Mouse (Mus musculus) adrenal gland, adult 2 months (tissue): ENCODE results near the gene Nlk. TPM values are rescaled to one million over a fixed set of nuclear protein-coding genes. Genes with fewer than 3 reads are reported as not detected.
"Not testable (repeated sequence)": the region's sequence is repeated elsewhere in the genome, so short reads cannot be mapped to it uniquely, and the experiment has no call there.

Experiments
- DNase-seq: peaks from one replicate; pipeline ENCODE4 v3.0.0; 2021
- polyA plus RNA-seq: library from polyadenylated mRNA; depleted of rRNA; stranded (reverse); fragments of >200 nt; gene quantifications from 2 replicates; pipeline ENCODE4 v1.2.3, GENCODE M21; 2012
- total RNA-seq, 2 experiments: library from RNA; stranded (reverse); gene quantifications; 2 replicates each; pipeline ENCODE4 v1.2.3; 2021

Nlk gene
- total and polyA plus RNA-seq, 3 experiments, result 29.3 to 75.4 (median 37.8) TPM

- no peak for DNase-seq
Measured at GRCm38 (mm10) chr11:78596750-78597149, 100.4 kb downstream of the Nlk start.

DNA sequence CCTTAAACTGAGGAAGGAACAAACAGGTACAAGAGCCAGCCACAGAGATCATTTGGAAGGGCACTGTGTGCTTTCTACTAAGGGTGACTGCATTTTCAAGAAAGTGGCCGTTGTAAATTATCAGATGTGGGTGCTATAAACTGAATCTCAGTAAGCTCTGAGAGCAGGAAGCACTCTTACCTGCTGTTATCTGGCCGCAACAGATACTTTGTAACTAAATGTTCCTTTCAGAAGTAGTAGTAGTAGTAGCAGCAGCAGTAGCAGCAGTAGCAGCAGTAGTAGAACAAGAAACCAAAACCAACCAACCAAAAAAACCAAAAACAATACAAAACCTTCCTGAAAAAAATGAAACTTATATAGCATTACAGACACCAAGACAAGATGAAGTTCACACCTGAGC is 101.4 kb downstream of the Nlk start:
- no peak for DNase-seq

DNA sequence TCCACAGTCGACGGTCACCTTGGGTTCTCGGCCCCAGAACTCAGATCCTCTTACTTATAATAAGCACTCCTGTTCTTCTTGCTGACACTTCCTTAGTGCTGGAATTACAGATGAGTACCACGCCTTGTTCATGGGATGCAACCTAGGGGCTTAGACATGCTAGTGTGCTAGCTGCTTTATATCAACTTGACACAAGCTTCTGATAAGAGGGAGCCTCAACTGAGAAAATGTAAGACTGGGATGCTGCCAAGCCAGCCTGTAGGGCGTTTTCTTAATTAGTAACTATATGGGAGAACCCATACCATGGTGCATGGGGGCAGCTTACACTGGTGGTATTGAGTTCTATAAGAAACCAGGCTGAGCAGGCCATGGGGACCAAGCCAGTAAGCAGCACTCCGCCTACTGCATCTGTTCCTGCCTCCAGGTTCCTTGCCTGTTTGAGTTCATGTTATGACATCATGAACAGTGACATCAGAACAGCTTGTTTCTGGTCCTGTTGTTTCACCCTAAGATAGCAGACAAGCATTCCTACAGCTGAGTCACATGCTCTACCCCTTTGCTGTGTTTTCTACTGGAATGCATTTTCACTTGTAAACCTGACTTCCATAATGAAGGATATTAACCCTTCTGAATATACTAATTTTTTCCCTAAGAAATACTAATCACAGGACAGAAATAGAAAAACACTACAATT is 102.8 kb downstream of the Nlk start:
- no peak for DNase-seq

GRCm38 (mm10) chr11:78587677-78588076 is 109.5 kb downstream of the Nlk start:
- not testable (repeated sequence) for DNase-seq

DNA sequence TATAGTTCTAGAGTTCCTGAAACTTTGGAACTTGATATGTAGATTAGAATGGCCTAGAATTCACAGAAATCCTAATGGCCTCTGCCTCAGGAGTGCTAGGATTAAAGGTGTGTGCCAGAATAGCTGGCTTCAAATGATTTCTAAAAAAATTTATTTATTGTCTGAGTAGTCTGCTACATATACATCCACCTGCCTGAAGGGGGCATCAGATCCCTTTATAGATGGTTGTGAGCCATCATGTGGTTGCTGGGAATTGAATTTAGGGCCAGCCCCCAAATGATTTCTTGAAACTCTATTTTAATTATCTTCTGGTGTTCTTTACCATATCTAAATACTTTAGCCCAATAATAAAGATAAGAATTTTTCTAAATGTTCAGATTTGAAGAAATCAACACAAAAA is 111.1 kb downstream of the Nlk start:
- DNase-seq, result no peak

DNA sequence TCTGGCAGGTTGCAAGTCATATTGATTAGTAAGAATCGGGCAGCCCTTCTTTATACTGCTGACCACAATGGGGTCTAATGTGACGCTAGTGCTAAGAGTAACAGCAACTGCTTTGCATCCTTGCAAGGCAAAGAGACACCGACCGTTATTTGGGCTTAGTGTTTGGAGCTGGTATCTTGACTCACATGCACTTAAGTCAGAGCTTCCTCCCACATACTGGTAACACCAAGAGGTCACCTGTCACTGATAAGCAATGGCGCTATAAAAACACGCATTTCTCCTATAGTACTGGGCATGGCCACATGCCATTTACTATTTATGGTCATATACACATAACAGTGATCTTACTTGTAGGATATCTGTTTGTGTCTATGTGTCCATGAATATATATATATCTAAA is 114.3 kb downstream of the Nlk start:
- DNase-seq, result no peak

DNA sequence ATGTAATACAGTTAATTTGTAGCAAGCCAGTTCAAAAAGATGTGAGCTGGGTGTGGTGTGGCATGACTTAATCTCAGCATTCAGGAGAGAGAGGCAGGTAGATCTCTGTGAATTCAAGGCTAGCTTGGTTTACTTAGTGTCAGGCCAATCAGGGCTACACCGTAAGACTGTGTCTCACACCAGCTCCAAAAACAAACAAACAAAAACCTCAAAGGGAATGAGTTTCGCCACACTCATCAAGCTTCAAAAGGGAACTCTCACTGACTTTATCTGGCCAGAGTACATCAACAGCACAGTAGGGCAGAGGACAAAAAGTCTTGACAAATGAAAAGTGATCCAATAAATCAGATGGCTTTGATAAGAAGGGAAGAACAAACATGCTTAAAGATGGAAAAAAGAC is 122.2 kb downstream of the Nlk start:
- DNase-seq, result no peak

GRCm38 (mm10) chr11:78574536-78574935 is 122.6 kb downstream of the Nlk start:
- no peak for DNase-seq

DNA sequence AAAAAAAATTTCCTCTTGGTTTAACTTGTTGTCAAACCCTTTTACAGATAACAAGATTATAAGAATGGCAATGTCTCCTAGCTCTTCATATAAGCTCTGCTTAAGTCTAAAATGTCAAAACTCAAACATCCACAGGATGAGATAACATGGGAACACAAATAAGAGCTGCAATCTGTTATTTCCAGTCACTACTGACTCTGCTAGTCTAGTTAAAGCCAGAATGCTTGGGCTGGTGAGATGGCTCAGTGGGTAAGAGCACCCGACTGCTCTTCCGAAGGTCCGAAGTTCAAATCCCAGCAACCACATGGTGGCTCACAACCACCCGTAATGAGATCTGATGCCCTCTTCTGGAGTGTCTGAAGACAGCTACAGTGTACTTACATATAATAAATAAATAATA is 123.1 kb downstream of the Nlk start:
- DNase-seq, result not testable (repeated sequence)

- no peak for DNase-seq
Measured at GRCm38 (mm10) chr11:78571854-78572253, 125.3 kb downstream of the Nlk start.

GRCm38 (mm10) chr11:78571441-78571840 is 125.7 kb downstream of the Nlk start:
- DNase-seq, result no peak

GRCm38 (mm10) chr11:78569806-78570205 is 127.4 kb downstream of the Nlk start:
- no peak for DNase-seq

DNA sequence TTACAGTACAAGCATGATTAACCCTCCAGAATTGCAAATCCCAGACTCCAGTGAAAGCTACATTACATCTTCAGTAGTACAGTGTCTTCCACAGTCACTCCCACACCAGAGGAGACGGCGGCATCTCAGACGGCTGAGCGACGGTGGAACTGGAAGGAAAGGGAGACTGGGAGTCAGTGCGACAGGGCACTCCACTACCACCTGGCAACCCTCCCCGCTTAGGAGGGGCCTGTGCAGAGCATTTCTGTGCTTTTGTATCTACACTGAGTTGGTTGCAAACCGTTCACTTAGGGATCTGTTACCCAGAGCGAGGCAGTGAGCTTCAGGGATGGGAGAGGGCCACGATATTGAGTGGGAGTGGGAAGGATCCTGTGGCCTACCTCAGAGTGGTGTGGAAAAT is 128.3 kb downstream of the Nlk start:
- DNase-seq, result no peak

- no peak for DNase-seq
Measured at GRCm38 (mm10) chr11:78567614-78568013, 129.6 kb downstream of the Nlk start.

DNA sequence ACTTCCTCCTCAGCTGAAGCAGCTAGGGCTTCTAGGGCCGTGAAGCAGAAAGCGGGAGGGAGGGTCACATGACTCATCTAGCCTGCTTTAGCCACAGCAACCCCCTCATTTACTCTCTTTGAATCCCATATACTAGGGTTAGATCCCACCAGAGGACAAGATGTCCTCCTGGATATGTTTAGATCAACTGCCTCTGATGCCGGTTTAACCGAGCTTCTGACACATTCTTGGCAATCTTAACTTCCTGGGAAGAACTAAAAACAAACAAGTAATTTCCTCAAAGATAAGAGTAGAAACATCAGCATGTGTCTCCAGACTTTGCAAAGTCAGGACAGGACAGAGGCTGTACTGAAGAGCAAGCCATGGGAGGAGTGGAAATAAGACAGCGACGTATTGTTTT is 130.4 kb downstream of the Nlk start:
- peak; percentile 47 for DNase-seq

GRCm38 (mm10) chr11:78560447-78560846 is 136.7 kb downstream of the Nlk start:
- peak; percentile 75 for DNase-seq

GRCm38 (mm10) chr11:78557241-78557640 is 139.9 kb downstream of the Nlk start:
- DNase-seq, result no peak

DNA sequence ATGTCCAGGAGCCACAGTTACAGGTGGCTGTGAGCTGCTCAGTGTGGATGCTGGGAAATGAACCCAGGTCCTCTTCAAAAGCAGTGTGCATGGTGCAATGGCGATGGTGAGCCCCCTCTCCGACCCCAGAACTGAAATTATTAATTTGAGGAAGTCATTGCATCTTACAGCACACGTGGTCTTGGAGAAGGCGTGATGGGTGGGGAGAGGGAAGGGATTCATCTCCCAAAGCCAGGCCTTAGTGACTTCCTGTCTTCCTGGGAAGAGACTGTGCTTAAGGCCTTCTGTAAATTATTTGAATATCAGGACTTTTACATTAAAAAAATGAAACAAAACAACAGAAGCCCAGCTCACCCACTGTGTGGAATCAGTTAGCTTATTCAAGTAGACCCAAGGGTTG is 141.1 kb downstream of the Nlk start:
- DNase-seq, result no peak

GRCm38 (mm10) chr11:78555623-78556022 is 141.6 kb downstream of the Nlk start:
- DNase-seq, result peak; percentile 61

DNA sequence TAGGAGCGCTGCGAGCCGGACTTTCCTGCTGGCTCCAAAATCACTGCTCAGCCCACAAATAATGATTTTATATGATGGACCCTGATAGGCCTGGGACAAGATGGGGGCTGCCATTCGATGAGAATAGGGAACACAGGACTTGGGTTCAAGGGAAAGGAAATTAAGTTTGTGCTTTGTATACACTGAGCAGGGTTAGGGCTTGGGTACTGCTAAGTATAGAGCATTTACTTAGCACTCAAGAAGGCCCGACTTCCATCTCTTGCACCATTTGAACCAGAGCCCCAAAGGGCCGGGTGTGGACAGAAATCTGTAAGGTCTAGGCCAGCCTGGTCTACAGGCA is 146.1 kb downstream of the Nlk start:
- DNase-seq, result no peak

GRCm38 (mm10) chr11:78550168-78551058 is 146.8 kb downstream of the Nlk start, which contains the start of gene Tmem97:
TSS of gene Tmem97 (minus strand) at chr11:78550777.
- DNase-seq, result peak; percentile 97

- DNase-seq, result no peak
Measured at GRCm38 (mm10) chr11:78549491-78549987, 147.6 kb downstream of the Nlk start.

DNA sequence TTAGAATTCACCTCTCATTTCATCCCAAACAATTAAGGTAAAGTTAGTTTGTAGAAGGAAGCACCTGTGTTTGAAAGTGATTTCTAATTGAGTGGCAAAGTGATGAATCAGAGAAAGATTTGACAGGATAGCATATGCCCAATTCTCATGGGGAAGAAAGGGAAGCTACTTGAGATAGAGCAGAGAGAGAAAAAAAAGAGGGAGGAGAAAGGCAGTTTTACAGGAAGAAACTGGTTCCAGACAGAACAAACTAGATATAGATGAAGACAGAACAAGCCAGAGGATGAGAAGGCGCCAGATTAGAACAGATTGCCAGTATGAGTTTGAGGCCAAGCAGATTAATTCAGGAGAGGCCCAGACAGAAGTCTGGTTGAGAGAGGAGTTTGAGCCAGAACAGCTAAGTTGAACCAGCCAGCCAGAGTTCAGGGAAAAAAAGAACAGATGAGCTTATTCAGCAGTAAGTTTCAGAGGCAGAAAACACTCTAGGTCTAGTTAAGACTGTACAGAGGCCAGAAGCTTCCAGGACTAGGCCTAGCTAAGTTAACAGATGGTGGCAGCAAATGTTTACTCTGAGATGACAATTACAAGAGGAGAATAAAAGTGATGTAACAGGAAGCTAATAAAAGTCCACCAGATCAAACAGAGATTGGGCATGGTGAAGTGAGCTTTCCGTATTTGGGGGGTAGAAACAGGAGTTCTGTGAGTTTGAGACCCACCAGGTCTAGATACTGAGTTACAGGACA is 149.3 kb downstream of the Nlk start:
- DNase-seq, result no peak
